Mouse (Mus musculus): ENCODE measurements around the gene Gm10229.
"Not testable (repeated sequence)": the region's sequence is repeated elsewhere in the genome, so short reads cannot be mapped to it uniquely, and the experiment has no call there.

Gm10229 gene

DNA sequence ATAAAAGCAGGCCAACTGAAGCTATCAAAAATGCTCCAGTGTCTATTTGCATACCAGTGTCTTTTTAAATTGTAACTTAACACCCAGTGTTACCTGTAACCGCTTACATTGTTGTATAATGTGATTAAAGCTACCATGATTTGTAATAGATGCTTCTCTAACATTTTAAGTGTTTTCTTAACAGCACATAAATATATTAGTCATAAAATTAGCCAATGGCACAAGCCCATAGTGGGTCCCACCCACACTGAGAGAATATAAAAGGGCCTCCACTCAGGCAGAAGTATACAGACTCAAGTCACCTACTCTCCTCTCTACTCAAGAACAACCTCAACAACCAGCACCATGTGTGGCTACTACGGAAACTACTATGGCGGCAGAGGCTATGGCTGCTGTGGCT is at the start of gene Gm10229:
Gm10229 (plus strand) TSS at position 301 of the 400 bp plus-strand sequence.
- not testable (repeated sequence) for DNase-seq (ENCODE audit: low spot score in 2 of 2)

GRCm38 (mm10) chr16:89010659-89011058 is 4.4 kb upstream of the Gm10229 start, which contains the start of gene Krtap22-2:
Gene Krtap22-2 (minus strand): TSS chr16:89010759.
- no peak for DNase-seq (ENCODE audit: low spot score in 2 of 2)

DNA sequence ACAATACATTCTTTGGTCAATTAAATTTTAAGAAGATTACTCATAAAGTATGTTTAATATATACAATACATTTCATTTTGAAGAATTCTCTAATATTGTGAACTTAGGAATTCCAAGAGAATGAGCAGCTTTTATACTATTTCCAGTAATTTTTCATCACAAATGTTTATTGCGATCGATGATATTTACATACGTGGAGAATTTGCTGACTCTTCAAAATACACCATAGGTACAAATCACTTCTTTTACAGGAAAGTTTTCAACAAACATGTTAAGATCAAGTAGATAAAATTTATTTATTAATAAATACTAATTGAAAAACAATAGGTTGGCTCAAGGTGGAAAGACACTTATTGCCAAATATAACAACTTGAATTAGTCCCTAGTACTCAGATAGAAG is 1.1 kb upstream of the Gm10229 start:
- no peak for DNase-seq (ENCODE audit: low spot score in 2 of 2)

DNA sequence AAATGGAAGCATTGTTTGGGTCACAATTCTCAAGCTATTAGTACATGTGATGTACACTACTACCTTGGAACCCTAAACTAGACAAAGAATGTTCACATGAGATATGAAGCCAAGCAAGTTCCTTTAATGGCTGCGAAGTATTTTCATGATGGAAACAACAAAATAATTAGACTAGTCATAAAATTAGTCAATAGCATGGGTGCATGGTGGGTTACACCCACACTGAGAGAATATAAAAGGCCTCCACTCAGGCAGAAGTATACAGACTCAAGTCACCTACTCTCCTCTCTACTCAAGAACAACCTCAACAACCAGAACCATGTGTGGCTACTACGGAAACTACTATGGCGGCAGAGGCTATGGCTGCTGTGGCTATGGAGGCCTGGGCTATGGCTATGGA is 16.3 kb downstream of the Gm10229 start, which contains the start of gene Krtap6-1:
Krtap6-1 (plus strand) TSS at position 301 of the 400 bp plus-strand sequence.
- not testable (repeated sequence) for DNase-seq (ENCODE audit: low spot score in 2 of 2)

GRCm38 (mm10) chr16:89041372-89041771 is 26.3 kb downstream of the Gm10229 start, which contains the start of gene Gm10228:
Gene Gm10228 (minus strand): TSS chr16:89041472.
- DNase-seq (ENCODE audit: low spot score in 2 of 2) = not testable (repeated sequence)

- no peak for DNase-seq (ENCODE audit: low spot score in 2 of 2)
These were observed 32.7 kb downstream of the Gm10229 start, which contains the start of gene Krtap6-5 for GRCm38 (mm10) chr16:89047783-89048182. Gene Krtap6-5 (minus strand): TSS chr16:89047883.

DNA sequence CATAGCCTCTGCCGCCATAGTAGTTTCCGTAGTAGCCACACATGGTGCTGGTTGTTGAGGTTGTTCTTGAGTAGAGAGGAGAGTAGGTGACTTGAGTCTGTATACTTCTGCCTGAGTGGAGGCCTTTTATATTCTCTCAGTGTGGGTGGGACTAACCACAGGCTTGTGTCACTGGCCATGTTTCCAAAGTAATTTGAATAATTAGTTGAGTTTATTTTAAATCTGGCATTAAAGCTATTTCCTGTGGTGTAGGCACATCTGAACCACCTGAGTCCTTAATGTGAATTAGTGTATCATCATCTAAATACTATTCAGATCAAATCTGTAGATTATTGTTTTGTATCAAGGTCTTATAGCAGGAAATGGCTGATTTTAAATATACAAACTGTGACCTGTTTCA is 48.8 kb downstream of the Gm10229 start, which contains the start of gene 1110025L11Rik:
1110025L11Rik (minus strand) TSS at position 101 of the 400 bp plus-strand sequence.
- not testable (repeated sequence) for DNase-seq (ENCODE audit: low spot score in 2 of 2)

All from frontal cortex, postnatal 25 days (tissue).